Mouse (Mus musculus) limb, embryonic 14.5 days (tissue): ENCODE results near the gene Racgap1. TPM values are rescaled to one million over a fixed set of nuclear protein-coding genes. Genes with fewer than 3 reads are reported as not detected.

Experiments
- ATAC-seq: fragments of 200-750 bp; cut with Nextera tagmentation; 2 replicates; pipeline ENCODE4 v1.8.0; 2017; ENCODE audit warnings: low read depth, moderate number of reproducible peaks, moderate TSS enrichment; ENCODE audit not compliant: low FRiP score
- DNase-seq: peaks from one replicate; pipeline ENCODE4 v3.0.0-alpha.2; 2015; ENCODE audit warnings: low spot score
- H3K27ac ChIP-seq: fragments of 300-500 bp; sonication (generic); replicated peaks from 2 replicates; pipeline ENCODE4 v1.5.1; 2014; ENCODE audit warnings: low read depth, mild to moderate bottlenecking, low read length, moderate library complexity, mixed read lengths
- H3K27me3 ChIP-seq: fragments of 300-500 bp; sonication (generic); 2 replicates; pipeline ENCODE4 v1.6.1; 2014; ENCODE audit warnings: low read length, mixed read lengths; ENCODE audit not compliant: control insufficient read depth, insufficient read depth
- H3K36me3 ChIP-seq: fragments of 300-500 bp; sonication (generic); 2 replicates; pipeline ENCODE4 v1.6.1; 2014; ENCODE audit warnings: mild to moderate bottlenecking, low read length, moderate library complexity, mixed read lengths; ENCODE audit not compliant: control insufficient read depth, insufficient read depth
- H3K4me1 ChIP-seq: fragments of 300-500 bp; sonication (generic); 2 replicates; pipeline ENCODE4 v1.6.1; 2014; ENCODE audit warnings: antibody characterized with exemption, low read length, mixed read lengths; ENCODE audit not compliant: control insufficient read depth, insufficient read depth
- H3K4me2 ChIP-seq: fragments of 300-500 bp; sonication (generic); replicated peaks from 2 replicates; pipeline ENCODE4 v1.6.1; 2014; ENCODE audit warnings: low read depth, mild to moderate bottlenecking, low read length, moderate library complexity; ENCODE audit not compliant: severe bottlenecking
- H3K4me3 ChIP-seq: fragments of 300-500 bp; sonication (generic); replicated peaks from 2 replicates; pipeline ENCODE4 v1.5.1; 2014; ENCODE audit warnings: low read length
- H3K9ac ChIP-seq: fragments of 300-500 bp; sonication (generic); 2 replicates; pipeline ENCODE4 v1.6.1; 2014; ENCODE audit warnings: mild to moderate bottlenecking, low read depth, low read length, moderate library complexity; ENCODE audit not compliant: severe bottlenecking
- H3K9me3 ChIP-seq: fragments of 300-500 bp; sonication (generic); 2 replicates; pipeline ENCODE4 v1.6.1; 2016; ENCODE audit warnings: low read length; ENCODE audit not compliant: control insufficient read depth
- POLR2A ChIP-seq: fragments of 200-500 bp; IDR thresholded peaks from 2 replicates; pipeline ENCODE4 v1.8.0; 2012; ENCODE audit warnings: inconsistent platforms, mild to moderate bottlenecking, moderate library complexity, borderline replicate concordance; ENCODE audit not compliant: insufficient read depth, insufficient read length; ENCODE audit errors: extremely low read depth
- WGBS: fragments of 180-500 bp; shearing (Covaris S2); extraction: QIAGEN DNeasy Blood & Tissue Kit; methylation state at CpG from one replicate; pipeline ENCODE4 v1.1.7; 2014; 5-methylcytosine and 5-hydroxymethylcytosine counted together
- polyA plus RNA-seq, 2 experiments: library from polyadenylated mRNA; depleted of rRNA in 1 of 2; stranded (reverse) in 1 of 2; unstranded in 1 of 2; fragments of >200 nt; fragmentation: Nextera tagmentation in 1 of 2; extraction: Ambion mirVana in 1 of 2; gene quantifications; 2 replicates each; pipeline versions ENCODE4 v1.2.1 to v1.2.3; 2012 to 2014

Gene Racgap1
- polyA plus RNA-seq, 2 experiments = 82.1 to 107 TPM

DNA sequence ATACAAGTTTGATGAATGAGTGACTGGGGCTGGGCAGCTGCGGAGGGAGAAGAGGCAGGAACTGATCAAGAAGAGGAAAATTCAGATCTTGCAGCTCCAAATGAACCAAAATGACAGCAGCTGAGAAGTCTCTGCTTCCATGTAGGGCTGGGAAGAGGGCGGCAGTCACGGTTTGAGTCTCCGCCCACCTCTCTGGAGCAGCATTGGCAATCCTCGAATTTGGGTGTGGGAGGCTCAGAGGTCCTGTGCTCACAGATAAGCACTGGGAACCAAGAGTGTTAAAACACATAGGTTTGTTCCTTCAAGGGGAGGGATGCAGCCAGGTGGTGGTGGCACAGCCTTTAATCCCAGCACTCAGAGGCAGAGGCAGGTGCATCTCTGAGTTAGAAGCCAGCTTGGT is 44.9 kb downstream of the Racgap1 start:
- Histone ChIP-seq H3K4me1 (peaks cover 8% of the 10 kb centered on the region), H3K4me2 (no peak overlapping the region), H3K27me3 (no peaks in the 10 kb centered on the region), H3K36me3 (no peaks in the 10 kb centered on the region), H3K9me3 (no peaks in the 10 kb centered on the region), H3K9ac (no peak overlapping the region), H3K4me3 (no peak overlapping the region), H3K27ac (no peak overlapping the region)
- DNase-seq (no peak), ATAC-seq (no peak)
- WGBS = 33% methylated on average over 5 of the region's 5 CpGs
- TF ChIP-seq POLR2A = no peak

DNA sequence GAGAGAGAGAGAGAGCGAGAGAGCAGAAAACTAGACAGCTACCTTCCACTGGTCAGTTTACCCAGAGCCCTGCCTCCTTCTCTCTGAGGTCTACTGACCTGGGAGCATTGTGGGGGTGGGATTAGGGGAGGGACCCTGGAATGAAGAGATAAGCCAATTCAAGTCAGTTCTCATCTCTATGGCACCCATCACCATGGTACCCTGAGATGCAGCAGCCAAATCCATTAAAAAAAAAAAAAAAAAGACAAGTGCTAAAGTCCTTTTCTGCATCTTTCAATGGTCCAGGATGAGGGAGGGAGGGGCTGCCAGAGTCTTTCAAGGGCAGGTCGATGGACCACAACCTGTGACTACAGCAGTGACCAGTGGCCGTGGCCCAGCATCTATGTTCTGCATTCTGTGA is 45.9 kb downstream of the Racgap1 start:
- Histone ChIP-seq H3K4me3 (no peak overlapping the region), H3K4me1 (peaks cover 8% of the 10 kb centered on the region), H3K27ac (no peak overlapping the region), H3K9me3 (no peaks in the 10 kb centered on the region), H3K27me3 (no peaks in the 10 kb centered on the region), H3K36me3 (no peaks in the 10 kb centered on the region), H3K9ac (no peak overlapping the region), H3K4me2 (no peak overlapping the region)
- ATAC-seq = no peak
- TF ChIP-seq POLR2A = no peak
- 69% methylated on average over 3 of the region's 3 CpGs for WGBS
- DNase-seq = no peak

DNA sequence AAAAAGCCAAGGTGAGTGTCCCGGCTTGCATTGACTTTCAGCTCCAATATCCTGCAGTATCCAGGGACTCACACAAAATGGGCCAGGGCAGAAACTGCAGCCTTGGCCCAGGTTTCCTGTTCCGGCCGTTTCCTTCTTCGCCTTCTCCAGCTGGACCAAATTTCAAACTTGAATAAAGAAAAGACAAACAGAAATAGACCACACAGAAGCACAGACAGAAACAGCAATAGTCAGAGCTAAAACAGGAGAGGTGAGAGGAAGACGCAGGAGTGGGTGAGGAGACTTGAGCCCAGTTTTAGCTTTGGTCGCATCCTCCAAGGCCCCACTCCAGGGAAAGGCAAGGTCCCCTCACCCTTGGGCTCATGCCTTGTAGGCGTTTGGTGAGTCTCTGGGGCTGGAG is 48.2 kb downstream of the Racgap1 start:
- no peak for DNase-seq
- H3K4me1 ChIP-seq = peaks cover 8% of the 10 kb centered on the region
- no peak overlapping the region for H3K4me2 ChIP-seq
- no peaks in the 10 kb centered on the region for H3K9me3 ChIP-seq
- no peak overlapping the region for H3K27ac ChIP-seq
- H3K9ac ChIP-seq = no peak overlapping the region
- H3K4me3 ChIP-seq = no peak overlapping the region
- H3K36me3 ChIP-seq = no peaks in the 10 kb centered on the region
- WGBS = 77% methylated on average over 7 of the region's 7 CpGs
- TF ChIP-seq POLR2A = no peak
- H3K27me3 ChIP-seq = no peaks in the 10 kb centered on the region
- no peak for ATAC-seq

DNA sequence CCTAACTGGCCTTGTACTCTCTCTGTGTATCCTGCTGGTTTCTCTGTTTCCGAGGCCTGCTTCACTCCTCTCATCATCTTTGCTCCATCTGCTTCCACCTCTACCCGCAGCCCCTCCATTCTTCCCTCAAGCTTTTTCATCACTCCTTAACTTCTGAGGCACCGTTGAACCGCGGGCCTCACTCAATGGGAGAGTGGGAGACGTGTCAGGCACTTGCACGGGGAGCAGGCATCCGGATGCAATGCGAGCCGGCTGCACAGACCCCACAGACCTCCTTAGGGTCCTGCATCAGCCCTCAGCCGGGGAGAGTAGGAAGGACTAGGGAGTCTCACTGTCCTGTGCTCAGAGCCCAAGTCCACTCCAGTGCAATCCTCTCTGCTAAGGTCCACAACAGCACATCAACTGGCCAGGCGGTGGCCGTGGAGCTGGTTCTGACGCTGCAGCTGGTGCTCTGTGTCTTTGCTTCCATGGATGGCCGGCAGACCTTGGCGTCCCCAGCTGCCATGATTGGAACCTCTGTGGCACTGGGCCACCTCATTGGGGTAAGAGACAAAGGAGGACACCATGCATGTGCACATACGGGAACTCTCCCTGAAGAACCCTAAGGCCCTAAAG is 49.1 kb downstream of the Racgap1 start:
- H3K9ac ChIP-seq = no peak overlapping the region
- no peak overlapping the region for H3K4me2 ChIP-seq
- no peaks in the 10 kb centered on the region for H3K27me3 ChIP-seq

DNA sequence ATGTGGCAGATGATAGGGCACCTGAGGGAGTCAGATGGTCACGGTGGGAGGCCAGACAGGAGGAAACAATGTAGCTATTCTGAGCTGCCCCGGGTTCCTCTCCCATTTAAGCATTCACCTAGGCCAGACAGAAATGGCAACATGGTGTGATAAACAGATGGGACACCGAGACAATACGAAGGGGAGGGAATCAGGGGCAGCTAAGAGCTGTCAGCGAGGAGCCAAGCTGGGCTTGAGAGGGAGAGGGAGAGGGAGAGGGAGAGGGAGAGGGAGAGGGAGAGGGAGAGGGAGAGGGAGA is 49.7 kb downstream of the Racgap1 start:
- Histone ChIP-seq H3K27me3 (no peaks in the 10 kb centered on the region), H3K4me1 (no peaks in the 10 kb centered on the region), H3K36me3 (no peaks in the 10 kb centered on the region), H3K4me2 (no peak overlapping the region), H3K9me3 (no peaks in the 10 kb centered on the region), H3K9ac (no peak overlapping the region), H3K4me3 (no peak overlapping the region), H3K27ac (no peak overlapping the region)
- DNase-seq (no peak), ATAC-seq (no peak)
- 35% methylated on average over 5 of the region's 5 CpGs for WGBS
- TF ChIP-seq POLR2A = no peak

More for the DNA sequence above, 49.1 kb downstream of the Racgap1 start:
- DNase-seq (no peak), ATAC-seq (no peak)
- Histone ChIP-seq H3K9me3 (no peaks in the 10 kb centered on the region), H3K4me3 (no peak overlapping the region), H3K36me3 (no peaks in the 10 kb centered on the region), H3K4me1 (peaks cover under 1% of the 10 kb centered on the region), H3K27ac (no peak overlapping the region)
- no peak for TF ChIP-seq POLR2A
- WGBS = 62% methylated on average over 17 of the region's 17 CpGs
